Comparison of ENCODE assay signal across 8 mouse cellular contexts in genomic region chr11:116810983-116811901, GRCm38 (mm10). TPM values are rescaled to one million over a fixed set of nuclear protein-coding genes. Genes with fewer than 3 reads are reported as not detected.
DNase-seq lines count a peak whose midpoint lies in the region; ATAC-seq and TF ChIP-seq lines count a peak whose summit lies in the region.

No protein-coding gene starts in this region.

- peak overlapping the region; percentile 38 for H3K4me3 ChIP-seq in embryonic facial prominence, embryonic 13.5 days
- H3K4me3 ChIP-seq in hindbrain, embryonic 10.5 days: peak overlapping the region; percentile 48
- peak overlapping the region; percentile 32 for H3K4me3 ChIP-seq in lung, embryonic 14.5 days (ENCODE audit: low read depth, low read length)
- peak overlapping the region; percentile 32 for H3K4me3 ChIP-seq in neural tube, embryonic 15.5 days (replicated peaks)

- peaks cover 64% of the 10 kb centered on the region for H3K4me1 ChIP-seq in embryonic facial prominence, embryonic 13.5 days
- peaks cover 84% of the 10 kb centered on the region for H3K4me1 ChIP-seq in hindbrain, embryonic 10.5 days (replicated peaks)
- peaks cover 32% of the 10 kb centered on the region for H3K4me1 ChIP-seq in lung, embryonic 14.5 days (ENCODE audit: insufficient read depth)
- peaks cover 72% of the 10 kb centered on the region for H3K4me1 ChIP-seq in neural tube, embryonic 15.5 days

- H3K4me2 ChIP-seq in embryonic facial prominence, embryonic 13.5 days: peak overlapping the region; percentile 68
- H3K4me2 ChIP-seq in lung, embryonic 14.5 days: peak overlapping the region; percentile 66
- peak overlapping the region; percentile 62 for H3K4me2 ChIP-seq in neural tube, embryonic 15.5 days

- TF ChIP-seq CTCF in lung, embryonic 14.5 days (IDR thresholded peaks at IDR 0.05; ENCODE audit: low read depth): 0 out of 2 replicates have a peak, but pooled peaks have one; percentile 14

- H3K9ac ChIP-seq in embryonic facial prominence, embryonic 13.5 days: peak overlapping the region; percentile 61
- H3K9ac ChIP-seq in lung, embryonic 14.5 days: peak overlapping the region; percentile 18
- H3K9ac ChIP-seq in neural tube, embryonic 15.5 days (replicated peaks): peak overlapping the region; percentile 48

- H3K36me3 ChIP-seq in embryonic facial prominence, embryonic 13.5 days: no peaks in the 10 kb centered on the region
- H3K36me3 ChIP-seq in hindbrain, embryonic 10.5 days: 0 out of 2 replicates have a peak, but pooled peaks cover 2% of the 10 kb centered on the region
- H3K36me3 ChIP-seq in lung, embryonic 14.5 days (ENCODE audit: insufficient read depth): 0 out of 2 replicates have a peak, but pooled peaks cover 5% of the 10 kb centered on the region
- H3K36me3 ChIP-seq in neural tube, embryonic 15.5 days: no peaks in the 10 kb centered on the region

- peak; percentile 69 for ATAC-seq in embryonic facial prominence, embryonic 13.5 days (ENCODE audit: insufficient number of reproducible peaks, insufficient read depth, low FRiP score, low TSS enrichment, low read depth)
- peak; percentile 77 for ATAC-seq in lung, embryonic 14.5 days (ENCODE audit: insufficient read depth)
- ATAC-seq in neural tube, embryonic 15.5 days (ENCODE audit: low FRiP score): peak; percentile 94

- H3K9me3 ChIP-seq in embryonic facial prominence, embryonic 13.5 days: no peaks in the 10 kb centered on the region
- H3K9me3 ChIP-seq in hindbrain, embryonic 10.5 days: no peaks in the 10 kb centered on the region
- H3K9me3 ChIP-seq in lung, embryonic 14.5 days (ENCODE audit: low read depth, low read length): no peaks in the 10 kb centered on the region
- H3K9me3 ChIP-seq in neural tube, embryonic 15.5 days (replicated peaks): no peaks in the 10 kb centered on the region

- 6% methylated on average over 32 of the region's 32 CpGs for WGBS in embryonic facial prominence, embryonic 13.5 days
- WGBS in hindbrain, embryonic 10.5 days: 5% methylated on average over 32 of the region's 32 CpGs
- WGBS in lung, embryonic 14.5 days: 8% methylated on average over 32 of the region's 32 CpGs
- WGBS in neural tube, embryonic 15.5 days: 3% methylated on average over 31 of the region's 32 CpGs

- DNase-seq in ES-CJ7 (ENCODE audit: low read depth, low spot score): peak; percentile 82
- DNase-seq in adrenal gland, postnatal 25 days: peak; percentile 67
- DNase-seq in hindbrain, embryonic 10.5 days (ENCODE audit: low spot score): peak; percentile 87
- DNase-seq in layer of hippocampus, postnatal 10 days (ENCODE audit: low spot score in 2 of 2): peak; percentile 73 to 78
- peak; percentile 87 for DNase-seq in lung, embryonic 14.5 days
- no peak for DNase-seq in yolk sac, embryonic 10.5 days (ENCODE audit: low spot score)

- H3K27me3 ChIP-seq in embryonic facial prominence, embryonic 13.5 days: peaks cover 15% of the 10 kb centered on the region; the same call in 1 of the 2 replicates
- H3K27me3 ChIP-seq in hindbrain, embryonic 10.5 days (ENCODE audit: insufficient read depth, poor library complexity, severe bottlenecking): peaks cover 12% of the 10 kb centered on the region
- no peaks in the 10 kb centered on the region for H3K27me3 ChIP-seq in lung, embryonic 14.5 days (ENCODE audit: insufficient read depth, low read length)
- H3K27me3 ChIP-seq in neural tube, embryonic 15.5 days (replicated peaks): no peaks in the 10 kb centered on the region

- peak overlapping the region; percentile 66 for H3K27ac ChIP-seq in embryonic facial prominence, embryonic 13.5 days
- H3K27ac ChIP-seq in hindbrain, embryonic 10.5 days: peak overlapping the region; percentile 93
- peak overlapping the region; percentile 82 for H3K27ac ChIP-seq in lung, embryonic 14.5 days (ENCODE audit: low read depth)
- H3K27ac ChIP-seq in neural tube, embryonic 15.5 days (replicated peaks): peak overlapping the region; percentile 94

RNA-seq across cellular contexts. Expression of gene Mxra7, which starts 16.6 kb away (rescaled TPM):
- total RNA-seq in adrenal gland, postnatal 25 days (2021): 26.0 and 44.7 TPM in 2 replicates
- 19.6 and 19.7 TPM in 2 replicates for polyA plus RNA-seq in embryonic facial prominence, embryonic 13.5 days (2015; fragmentation: Nextera tagmentation; extraction: Ambion mirVana)
- 30.6 and 71.7 TPM in 2 replicates for polyA plus RNA-seq in hindbrain, embryonic 10.5 days (2016; fragmentation: Nextera tagmentation; extraction: Ambion mirVana)
- 10 to 100 TPM; 23.3 to 27.6 TPM for total RNA-seq in layer of hippocampus, postnatal 10 days (2021)
- polyA plus RNA-seq in lung, embryonic 14.5 days (2014; fragmentation: Nextera tagmentation; extraction: Ambion mirVana): 13.7 and 15.9 TPM in 2 replicates
- polyA plus RNA-seq in neural tube, embryonic 15.5 days (2015; fragmentation: Nextera tagmentation; extraction: Ambion mirVana): 38.2 and 43.2 TPM in 2 replicates

RNA-seq across cellular contexts. Expression of gene Mettl23, which starts 31.8 kb away (rescaled TPM):
- total RNA-seq in adrenal gland, postnatal 25 days (2021): 21.7 and 29.6 TPM in 2 replicates
- 78.6 and 84.4 TPM in 2 replicates for polyA plus RNA-seq in embryonic facial prominence, embryonic 13.5 days (2015; fragmentation: Nextera tagmentation; extraction: Ambion mirVana)
- polyA plus RNA-seq in hindbrain, embryonic 10.5 days (2016; fragmentation: Nextera tagmentation; extraction: Ambion mirVana): 61.4 and 62.3 TPM in 2 replicates
- 10 to 100 TPM; 32.5 to 33.7 TPM for total RNA-seq in layer of hippocampus, postnatal 10 days (2021)
- polyA plus RNA-seq in lung, embryonic 14.5 days (2014; fragmentation: Nextera tagmentation; extraction: Ambion mirVana): 58.3 and 62.2 TPM in 2 replicates
- 64.7 and 66.7 TPM in 2 replicates for polyA plus RNA-seq in neural tube, embryonic 15.5 days (2015; fragmentation: Nextera tagmentation; extraction: Ambion mirVana)

RNA-seq across cellular contexts. Expression of gene Jmjd6, which starts 32.0 kb away (rescaled TPM):
- total RNA-seq in adrenal gland, postnatal 25 days (2021): 28.4 and 38.5 TPM in 2 replicates
- polyA plus RNA-seq in embryonic facial prominence, embryonic 13.5 days (2015; fragmentation: Nextera tagmentation; extraction: Ambion mirVana): 73.4 and 77.7 TPM in 2 replicates
- polyA plus RNA-seq in hindbrain, embryonic 10.5 days (2016; fragmentation: Nextera tagmentation; extraction: Ambion mirVana): 93.4 and 96.9 TPM in 2 replicates
- total RNA-seq in layer of hippocampus, postnatal 10 days (2021): 10 to 100 TPM; 30.4 to 31.4 TPM
- 61.2 and 66.3 TPM in 2 replicates for polyA plus RNA-seq in lung, embryonic 14.5 days (2014; fragmentation: Nextera tagmentation; extraction: Ambion mirVana)
- 63.2 and 68.6 TPM in 2 replicates for polyA plus RNA-seq in neural tube, embryonic 15.5 days (2015; fragmentation: Nextera tagmentation; extraction: Ambion mirVana)

RNA-seq across cellular contexts. Expression of gene St6galnac1, which starts 35.9 kb away (rescaled TPM):
- total RNA-seq in adrenal gland, postnatal 25 days (2021): not detected in 2 replicates
- not detected in 2 replicates for polyA plus RNA-seq in embryonic facial prominence, embryonic 13.5 days (2015; fragmentation: Nextera tagmentation; extraction: Ambion mirVana)
- not detected in 2 replicates for polyA plus RNA-seq in hindbrain, embryonic 10.5 days (2016; fragmentation: Nextera tagmentation; extraction: Ambion mirVana)
- total RNA-seq in layer of hippocampus, postnatal 10 days (2021): not detected
- not detected in 2 replicates for polyA plus RNA-seq in lung, embryonic 14.5 days (2014; fragmentation: Nextera tagmentation; extraction: Ambion mirVana)
- not detected in 2 replicates for polyA plus RNA-seq in neural tube, embryonic 15.5 days (2015; fragmentation: Nextera tagmentation; extraction: Ambion mirVana)

RNA-seq across cellular contexts. Expression of gene Mfsd11, which starts 41.0 kb away (rescaled TPM):
- 39.6 and 41.7 TPM in 2 replicates for total RNA-seq in adrenal gland, postnatal 25 days (2021)
- 42.6 and 45.6 TPM in 2 replicates for polyA plus RNA-seq in embryonic facial prominence, embryonic 13.5 days (2015; fragmentation: Nextera tagmentation; extraction: Ambion mirVana)
- polyA plus RNA-seq in hindbrain, embryonic 10.5 days (2016; fragmentation: Nextera tagmentation; extraction: Ambion mirVana): 25.6 and 27.5 TPM in 2 replicates
- total RNA-seq in layer of hippocampus, postnatal 10 days (2021): 10 to 100 TPM; 42.6 to 43.3 TPM
- polyA plus RNA-seq in lung, embryonic 14.5 days (2014; fragmentation: Nextera tagmentation; extraction: Ambion mirVana): 31.8 and 36.7 TPM in 2 replicates
- polyA plus RNA-seq in neural tube, embryonic 15.5 days (2015; fragmentation: Nextera tagmentation; extraction: Ambion mirVana): 43.5 and 51.6 TPM in 2 replicates
